Mouse (Mus musculus) heart, postnatal 25 days (tissue): Measurements from ENCODE around the gene Rfx2. TPM values are rescaled to one million over a fixed set of nuclear protein-coding genes. Genes with fewer than 3 reads are reported as not detected.

Experiments
- DNase-seq: peaks from one replicate; pipeline ENCODE4 v3.0.0; 2022; ENCODE audit warnings: low spot score
- intact Hi-C: fragments of 180-260 bp; cut with DNase I; formaldehyde crosslinking; loops from one replicate; pipeline ENCODE4 v1.15.1; 2025
- total RNA-seq, 2 experiments: library from RNA; stranded (reverse); gene quantifications; 2 replicates each; pipeline ENCODE4 v1.2.3; 2021

Rfx2 gene
- total RNA-seq, 2 experiments from 2014 or later, result 3.2 to 4.6 TPM

DNA sequence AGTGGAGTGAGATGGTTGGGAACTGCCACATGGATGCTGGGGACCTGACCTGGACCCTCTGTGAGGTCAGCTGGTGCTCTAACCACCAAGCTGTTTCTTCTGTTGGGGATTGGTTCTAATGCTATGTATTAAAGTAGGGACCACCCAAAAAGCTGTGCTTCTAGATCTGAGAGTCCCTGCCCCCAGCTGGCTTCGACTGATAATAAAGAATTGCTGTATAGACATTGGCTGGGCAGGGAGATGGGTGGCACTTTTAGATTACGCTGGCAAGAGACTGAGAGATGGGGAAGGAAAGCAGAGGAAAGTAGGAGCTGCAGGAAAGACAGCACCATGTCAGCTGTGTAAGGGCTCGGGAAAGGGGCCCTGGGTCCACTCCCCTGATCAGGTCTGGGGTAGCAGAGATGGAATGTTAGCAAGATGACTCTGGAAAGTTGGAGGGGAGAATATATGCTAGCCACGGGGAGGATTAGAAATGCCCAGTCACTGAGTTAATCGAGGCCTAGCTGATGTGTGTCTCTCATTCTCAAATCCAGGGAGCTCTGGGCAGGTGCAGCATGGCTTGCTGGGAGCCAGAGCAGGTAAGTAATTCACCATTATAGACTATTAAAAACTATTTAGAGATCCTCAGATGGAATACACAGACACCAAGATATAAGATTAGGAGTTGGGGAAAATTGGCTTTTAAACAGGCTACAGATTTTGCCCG, 37.0 kb downstream of the Rfx2 start:
- DNase-seq, result no peak
- intact Hi-C loops, result no loop called here

- intact Hi-C loops, result no loop called here
- no peak for DNase-seq
These were observed 38.2 kb downstream of the Rfx2 start for GRCm38 (mm10) chr17:56792588-56792987.

GRCm38 (mm10) chr17:56789286-56789685, 41.5 kb downstream of the Rfx2 start:
- intact Hi-C loops, result no loop called here
- DNase-seq, result no peak

GRCm38 (mm10) chr17:56788886-56789285, 41.9 kb downstream of the Rfx2 start:
- intact Hi-C loops, result no loop called here
- DNase-seq, result no peak

GRCm38 (mm10) chr17:56780291-56780978, 50.4 kb downstream of the Rfx2 start:
- intact Hi-C loops, result no loop called here
- no peak for DNase-seq

DNA sequence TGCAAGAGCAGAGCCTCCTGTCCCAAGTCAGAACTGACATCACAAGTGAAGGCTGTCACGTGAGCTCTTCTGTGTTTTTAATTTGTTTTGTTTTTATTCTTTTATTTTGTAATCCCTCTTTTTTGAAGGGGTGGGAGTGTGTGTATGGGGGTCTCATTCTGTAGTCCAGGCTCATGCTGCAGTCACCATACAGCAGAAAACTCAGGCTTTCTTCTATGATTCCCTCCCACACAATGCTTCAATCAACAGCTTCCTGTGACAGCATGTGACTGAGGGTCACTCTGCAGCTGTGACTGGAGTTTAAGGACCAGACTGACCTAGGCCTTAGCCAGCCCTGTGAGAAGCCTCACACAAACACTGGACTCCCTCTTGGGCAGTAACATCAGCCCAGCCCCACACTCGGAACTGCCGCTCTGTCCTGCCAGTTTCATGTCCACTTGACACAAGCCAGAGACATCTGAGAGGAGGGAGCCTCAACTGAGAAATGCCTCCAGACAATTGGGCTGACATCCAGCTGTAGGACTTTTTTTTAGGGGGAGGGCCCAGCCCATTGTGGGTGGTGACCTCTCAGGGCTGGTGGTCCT, 51.9 kb downstream of the Rfx2 start:
- DNase-seq, result no peak

GRCm38 (mm10) chr17:56777568-56777967, 53.2 kb downstream of the Rfx2 start:
- no peak for DNase-seq
- intact Hi-C loops, result no loop called here

More for the DNA sequence above, 51.9 kb downstream of the Rfx2 start:
- intact Hi-C loops, result no loop called here

DNA sequence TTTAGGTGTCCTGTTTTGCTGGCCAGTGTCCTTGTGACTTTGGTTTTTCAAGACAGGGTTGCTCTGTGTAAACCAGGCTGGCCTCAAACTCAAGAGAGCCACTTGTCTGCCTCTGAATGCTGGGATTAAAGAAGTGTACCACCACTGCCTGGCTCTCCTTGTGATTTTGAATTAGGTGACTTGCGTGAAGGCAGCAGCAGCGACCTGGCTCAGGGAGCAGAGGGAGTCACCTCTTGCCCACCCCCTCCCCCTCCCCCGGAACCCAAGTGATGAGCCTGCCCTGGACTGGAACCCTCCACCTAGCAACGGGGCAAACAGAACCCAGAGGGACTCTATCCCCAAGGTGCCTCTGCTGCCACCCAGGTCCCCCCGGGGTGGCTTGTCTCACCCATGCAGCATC, 60.9 kb downstream of the Rfx2 start, which contains the start of gene Prr22:
Prr22 (plus strand) TSS at position 301 of the 400 bp plus-strand sequence.
- intact Hi-C loops, result loop anchor here (5.0 kb wide), 1 partner anchor 62 kb away; the partner anchor contains the start of gene Rfx2
- DNase-seq, result no peak

- DNase-seq, result no peak
- intact Hi-C loops, result loop anchor here (5.0 kb wide), 1 partner anchor 63 kb away; the partner anchor contains the start of gene Rfx2
These were observed 61.9 kb downstream of the Rfx2 start for GRCm38 (mm10) chr17:56768941-56769340.

DNA sequence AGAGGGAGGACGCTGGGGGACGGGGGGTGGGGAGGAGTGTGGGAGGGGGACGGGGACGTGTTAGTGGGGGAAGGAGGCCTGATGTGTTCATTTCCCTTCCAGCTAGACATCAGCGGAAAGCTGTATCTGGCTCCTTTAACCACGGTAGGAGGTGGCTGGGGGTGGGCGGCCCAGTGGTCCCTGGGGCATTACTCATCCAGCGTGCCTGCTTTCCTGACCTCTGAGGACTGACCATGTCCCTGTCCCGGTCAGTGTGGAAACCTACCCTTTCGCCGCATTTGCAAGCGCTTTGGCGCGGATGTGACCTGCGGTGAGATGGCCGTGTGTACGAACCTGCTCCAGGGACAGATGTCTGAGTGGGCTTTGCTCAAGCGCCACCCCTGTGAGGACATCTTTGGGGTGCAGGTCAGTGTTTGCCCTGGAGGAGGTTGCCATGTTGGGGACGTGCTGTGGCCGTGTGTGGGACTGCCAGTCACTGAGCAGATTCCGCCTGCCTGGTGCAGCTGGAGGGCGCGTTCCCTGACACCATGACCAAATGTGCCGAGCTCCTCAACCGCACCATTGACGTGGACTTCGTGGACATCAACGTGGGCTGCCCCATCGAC, 63.2 kb downstream of the Rfx2 start:
- intact Hi-C loops, result loop anchor here (5.0 kb wide), 1 partner anchor 65 kb away; the partner anchor contains the start of gene Rfx2

DNA sequence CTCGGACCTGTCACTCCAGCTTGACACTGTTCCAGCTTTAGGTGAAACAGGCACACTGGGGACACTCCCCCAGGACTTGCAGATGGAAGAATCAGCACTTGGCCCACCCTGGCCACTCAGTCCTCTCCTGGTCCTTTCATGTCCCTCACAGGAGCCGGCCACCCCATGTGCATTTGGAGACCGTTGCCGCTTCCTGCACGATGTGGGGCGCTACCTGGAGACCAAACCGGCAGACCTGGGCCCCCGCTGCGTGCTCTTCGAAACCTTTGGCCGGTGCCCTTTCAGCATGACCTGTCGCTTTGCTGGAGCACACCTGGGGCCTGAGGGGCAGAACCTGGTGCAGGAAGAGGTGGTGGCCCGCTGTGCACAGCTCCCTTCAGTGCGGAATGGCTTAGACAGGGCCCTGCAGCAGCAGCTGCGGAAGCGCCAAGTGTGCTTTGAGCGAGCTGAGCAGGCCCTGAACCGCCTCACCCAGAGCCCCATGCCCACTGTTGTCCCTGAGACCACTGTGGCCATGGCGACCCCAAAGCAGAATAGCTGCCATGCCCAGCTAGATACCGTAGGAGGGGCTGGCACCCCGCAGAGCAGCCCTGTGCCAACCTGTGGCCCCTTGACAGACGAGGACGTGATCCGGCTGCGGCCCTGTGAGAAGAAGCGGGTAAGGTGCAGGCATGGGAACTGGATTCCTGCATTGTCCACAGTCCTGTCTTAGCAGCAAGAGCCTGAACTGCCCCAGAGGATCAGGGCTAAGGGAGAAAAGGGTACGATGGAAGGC, 64.0 kb downstream of the Rfx2 start:
- DNase-seq, result no peak
- intact Hi-C loops, result loop anchor here (5.0 kb wide), 1 partner anchor 65 kb away; the partner anchor contains the start of gene Rfx2

More for the DNA sequence above, 63.2 kb downstream of the Rfx2 start:
- DNase-seq, result no peak

- intact Hi-C loops, result loop anchor here (5.0 kb wide), 1 partner anchor 67 kb away; the partner anchor contains the start of gene Rfx2
- DNase-seq, result no peak
These were observed 65.4 kb downstream of the Rfx2 start for GRCm38 (mm10) chr17:56765431-56765830.

GRCm38 (mm10) chr17:56764474-56765354, 66.1 kb downstream of the Rfx2 start, which contains the start of gene Dus3l:
Gene Dus3l, plus strand, starts transcription at chr17:56764757.
- intact Hi-C loops, result loop anchor here (5.0 kb wide), 2 partner anchors 68 to 157 kb away; partner anchors contain the start of genes 2410015M20Rik and Rfx2
- peak; percentile 79 for DNase-seq

DNA sequence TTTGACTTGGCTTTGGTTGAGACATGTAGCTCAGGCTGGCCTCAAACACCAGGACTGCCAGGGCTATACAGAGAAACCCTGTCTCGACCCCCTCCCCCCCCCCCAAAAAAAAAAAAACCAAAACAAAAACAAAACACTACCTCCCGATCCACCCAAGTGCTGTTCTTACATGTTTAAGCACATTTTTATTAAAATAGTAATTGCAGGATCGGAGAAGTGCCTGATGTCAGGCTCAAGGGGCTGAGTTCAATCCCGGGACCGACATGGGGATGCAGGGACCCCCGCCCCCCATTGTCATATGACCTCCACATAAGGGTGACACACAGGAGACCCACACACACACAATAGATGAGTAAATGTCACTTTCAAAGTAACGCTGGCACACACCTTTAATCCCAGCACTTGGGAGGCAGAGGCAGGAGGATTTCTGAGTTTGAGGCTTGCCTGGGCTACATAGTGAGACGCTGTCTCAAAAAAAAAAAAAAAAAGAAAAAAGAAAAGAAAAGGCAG, 67.0 kb downstream of the Rfx2 start:
- intact Hi-C loops, result loop anchor here (5.0 kb wide), 1 partner anchor 156 kb away; the partner anchor contains the start of gene 2410015M20Rik
- no peak for DNase-seq

DNA sequence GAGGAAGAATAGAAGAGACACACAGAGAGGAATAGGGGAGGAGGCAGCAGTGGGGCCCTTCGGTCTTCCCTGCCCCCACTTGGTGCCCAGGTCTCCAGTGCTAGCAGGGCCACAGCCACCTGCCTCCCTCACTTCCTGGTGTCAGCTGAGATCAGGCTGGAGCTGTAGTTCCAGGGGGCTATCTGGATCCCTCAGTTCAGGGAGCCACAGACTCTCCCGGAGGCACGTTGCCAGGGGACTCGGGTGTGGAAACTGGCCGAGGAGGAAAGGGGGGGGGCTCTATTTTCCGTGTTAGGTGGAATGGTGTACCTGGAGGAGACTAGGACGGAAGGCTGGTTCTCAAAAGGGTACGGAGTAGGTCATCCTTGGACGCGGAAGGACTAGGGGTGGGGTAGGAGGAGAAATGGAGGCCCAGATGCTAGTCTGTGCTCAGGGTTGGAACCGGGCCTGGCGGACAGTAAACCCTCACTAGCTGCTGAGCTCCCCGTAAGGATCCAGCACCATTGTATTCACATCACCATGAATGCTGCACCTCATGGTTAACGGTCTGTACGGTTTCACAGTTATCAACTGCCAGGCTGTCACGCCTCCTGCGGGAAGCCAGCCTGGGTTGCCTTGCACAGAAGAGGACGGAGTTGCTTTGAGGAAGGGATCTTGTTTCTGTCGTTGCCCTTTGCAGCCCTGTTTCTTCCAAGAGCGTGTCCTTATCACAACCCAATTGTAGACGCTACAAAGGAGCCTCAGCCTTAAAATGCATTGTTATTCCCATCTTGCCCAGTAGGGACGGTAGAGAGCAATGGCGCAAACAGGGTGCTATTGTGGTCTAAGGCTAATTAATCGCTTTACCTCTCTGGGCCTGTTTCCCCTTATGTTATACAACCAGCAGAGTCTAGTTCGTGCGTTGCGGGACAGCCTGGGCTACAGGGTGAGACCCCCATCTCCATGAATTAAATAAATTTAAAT, 67.8 kb downstream of the Rfx2 start:
- no peak for DNase-seq
- intact Hi-C loops, result loop anchor here (5.0 kb wide), 1 partner anchor 156 kb away; the partner anchor contains the start of gene 2410015M20Rik

DNA sequence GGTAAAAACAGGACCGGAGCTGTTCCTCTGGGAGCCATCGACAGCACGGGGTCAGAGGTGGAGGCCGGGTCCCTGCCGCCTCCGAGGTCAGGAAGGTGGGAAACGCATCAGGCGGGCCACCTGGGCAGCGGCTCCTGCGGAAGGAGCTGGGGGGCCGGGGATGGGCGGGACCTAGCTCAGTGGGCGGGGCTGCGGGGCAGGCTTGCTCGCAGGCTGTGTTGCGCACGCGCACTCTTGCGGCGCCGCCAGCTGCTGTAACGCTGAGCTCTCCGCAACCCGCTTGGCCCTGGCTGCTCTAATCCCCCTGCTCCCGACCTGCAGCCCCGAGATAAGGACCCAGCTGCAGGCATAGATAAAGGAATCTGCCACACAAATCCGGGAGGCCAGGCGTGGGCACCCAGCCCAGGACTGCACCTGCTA, 68.8 kb downstream of the Rfx2 start:
- intact Hi-C loops, result loop anchor here (5.0 kb wide), 1 partner anchor 155 kb away; the partner anchor contains the start of gene 2410015M20Rik
- DNase-seq, result peak; percentile 69

DNA sequence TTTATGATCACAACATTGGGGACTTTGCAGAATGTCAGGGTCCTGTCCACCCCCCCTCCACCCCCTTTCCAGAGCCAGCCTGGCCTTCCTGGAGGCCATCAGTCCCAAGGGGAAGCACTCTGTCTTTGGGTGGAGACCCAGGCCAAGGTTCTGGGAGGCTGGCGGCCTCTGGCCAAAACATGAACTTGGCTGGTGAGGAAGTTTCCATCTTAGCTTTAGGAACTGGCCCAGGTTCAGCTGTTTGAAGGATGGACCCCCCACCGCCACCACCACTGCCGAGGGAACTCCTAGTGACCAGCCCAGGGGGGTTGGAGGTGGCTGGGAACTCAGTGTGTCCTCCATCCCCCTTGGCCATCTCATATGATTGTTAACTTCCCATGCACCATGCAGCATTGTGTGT, 69.7 kb downstream of the Rfx2 start:
- intact Hi-C loops, result loop anchor here (5.0 kb wide), 1 partner anchor 154 kb away; the partner anchor contains the start of gene 2410015M20Rik
- DNase-seq, result no peak
